Mouse (Mus musculus) left cerebral cortex, adult 9 months (tissue): Measurements from ENCODE around the gene Ak8.

Experiments
- DNase-seq, 2 experiments: peaks; one replicate each; pipeline ENCODE4 v3.0.0; 2022; ENCODE audit warnings: low spot score in 2 of 2

The Ak8 gene

DNA sequence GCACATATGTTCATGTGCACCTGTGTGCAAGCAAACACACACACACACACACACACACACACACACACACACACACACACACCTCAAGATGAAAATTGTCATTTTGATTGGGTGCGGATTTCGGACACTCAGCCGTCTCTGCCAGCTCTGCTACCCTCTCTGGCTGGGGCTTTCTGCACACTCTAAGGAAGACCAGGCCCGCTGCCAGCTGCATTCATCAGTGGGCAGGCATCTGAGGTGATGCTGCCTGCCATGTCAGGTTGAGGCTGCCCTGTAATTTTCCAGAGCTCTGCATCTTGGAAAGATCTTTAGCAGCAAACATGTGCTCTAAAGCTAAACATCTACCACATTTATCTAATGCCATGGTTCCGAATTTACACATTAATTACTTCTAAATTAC, 37.1 kb downstream of the Ak8 start:
- DNase-seq = no peak

DNA sequence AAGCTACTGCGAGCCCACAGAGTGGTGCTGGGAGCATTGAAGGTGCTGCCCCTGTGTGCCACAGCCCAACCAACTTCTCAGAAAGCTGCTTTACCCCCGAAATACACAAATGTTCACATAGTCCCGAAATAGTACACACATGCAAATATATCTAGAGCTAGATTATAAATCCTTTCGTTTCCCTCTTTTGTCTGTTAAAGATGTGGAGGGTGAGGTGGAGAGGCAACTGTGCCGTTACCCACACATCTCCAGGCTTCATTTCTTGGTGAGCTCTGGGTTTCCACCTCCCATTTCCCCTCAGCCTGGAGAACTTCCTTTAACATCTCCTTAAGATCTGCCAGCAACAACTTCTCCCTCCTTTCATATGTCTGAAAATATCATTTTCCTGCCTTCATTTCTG, 40.2 kb downstream of the Ak8 start:
- DNase-seq = no peak

- DNase-seq = no peak
Measured at GRCm38 (mm10) chr2:28742701-28743100, 42.7 kb downstream of the Ak8 start.

DNA sequence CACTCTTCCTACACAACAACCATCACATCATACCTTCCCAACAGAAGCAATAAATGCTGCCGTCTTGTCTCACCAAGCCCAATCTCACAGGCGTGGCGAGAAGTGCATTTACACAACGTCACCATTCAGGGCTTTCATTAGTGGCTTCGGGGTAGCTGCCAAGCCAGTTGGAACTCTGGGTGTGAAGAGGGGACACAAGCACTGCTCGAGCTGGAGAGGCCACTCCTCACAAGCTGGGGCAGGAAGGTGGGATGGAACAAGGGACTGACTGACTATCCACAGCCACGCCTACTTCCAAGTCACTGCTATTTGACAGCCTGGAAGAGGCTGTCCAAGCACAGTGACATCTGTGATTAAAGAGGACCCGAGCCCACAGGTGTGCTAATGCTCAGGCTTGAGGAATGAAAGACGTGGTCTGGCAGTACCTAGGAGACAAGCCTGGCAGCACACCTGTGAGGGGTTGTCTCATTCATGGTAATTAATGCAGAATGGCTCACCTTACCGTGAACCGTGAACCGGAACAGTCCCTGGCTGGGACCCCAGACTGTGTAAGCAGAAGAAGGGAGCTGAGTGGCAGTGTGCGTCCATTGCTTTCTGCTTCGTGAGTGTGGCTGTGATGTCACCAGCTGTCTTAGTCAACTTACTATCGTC, 46.8 kb downstream of the Ak8 start:
- DNase-seq = no peak

- DNase-seq = no peak
Measured at GRCm38 (mm10) chr2:28747705-28748104, 47.7 kb downstream of the Ak8 start.

DNA sequence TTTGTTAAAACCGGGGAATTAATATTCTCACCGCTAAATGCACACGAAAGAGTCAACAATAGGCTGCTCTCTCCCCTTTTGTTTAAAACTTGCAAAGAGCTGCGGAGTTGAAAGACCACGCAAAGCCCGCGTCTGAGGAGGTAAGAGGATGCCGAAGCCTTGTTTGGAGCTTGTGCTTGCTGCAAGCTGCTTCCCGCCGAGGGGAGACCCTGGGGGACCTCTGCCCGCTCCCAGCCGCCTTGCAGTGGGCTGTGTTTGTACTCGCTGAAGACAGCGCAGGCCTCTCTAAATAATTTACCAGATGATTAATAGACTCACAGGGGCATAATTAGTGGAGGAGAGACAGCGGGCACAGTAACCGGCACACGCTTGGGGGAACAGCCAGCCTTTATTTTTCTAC, 51.2 kb downstream of the Ak8 start:
- no peak for DNase-seq

- no peak for DNase-seq
Measured at GRCm38 (mm10) chr2:28751658-28752057, 51.7 kb downstream of the Ak8 start.

DNA sequence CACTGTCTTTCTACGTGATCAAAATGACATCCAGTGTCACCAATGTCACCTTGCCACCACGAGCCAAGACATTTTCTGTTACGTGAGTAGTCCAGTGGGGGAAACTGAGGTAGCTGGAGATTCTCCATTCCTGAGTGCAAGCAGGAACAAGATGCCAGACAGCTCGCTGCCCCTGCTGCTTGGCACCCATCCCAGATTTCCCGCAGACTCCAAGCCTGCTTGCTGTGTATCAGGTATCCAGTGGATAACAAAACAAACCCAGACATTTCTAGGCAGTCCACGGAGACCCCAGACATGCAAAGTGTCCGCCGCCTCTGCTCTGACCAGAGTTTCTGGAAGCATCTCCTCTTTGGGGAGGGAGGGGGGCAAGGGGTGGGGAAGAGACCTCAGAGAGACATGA, 52.4 kb downstream of the Ak8 start:
- peak in 1 of 2 experiments; percentile 11 for DNase-seq

GRCm38 (mm10) chr2:28755451-28755850, 55.5 kb downstream of the Ak8 start:
- peak; percentile 37 to 85 for DNase-seq

DNA sequence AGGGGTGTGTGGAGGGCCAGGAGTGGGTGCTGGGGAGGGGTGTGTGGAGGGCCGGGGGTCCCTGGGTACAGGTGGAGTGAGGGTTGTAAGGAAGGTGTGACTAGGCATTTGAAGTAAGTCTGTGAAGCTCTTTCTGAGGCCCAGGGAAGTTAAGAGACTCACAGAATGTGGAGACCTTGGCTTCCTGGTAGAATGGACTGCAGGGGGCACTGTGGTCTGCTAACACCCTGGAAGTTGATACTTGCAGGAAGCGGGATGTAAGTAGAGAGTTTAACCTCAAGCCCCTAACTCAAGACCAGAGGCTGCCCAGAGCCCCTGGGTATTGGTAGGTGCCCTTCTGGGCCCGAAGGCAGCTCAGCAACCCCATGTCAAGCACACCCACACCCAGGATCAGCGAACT, 56.2 kb downstream of the Ak8 start:
- DNase-seq = peak in 1 of 2 experiments; percentile 26

- DNase-seq = no peak
Measured at GRCm38 (mm10) chr2:28759441-28759840, 59.5 kb downstream of the Ak8 start.

GRCm38 (mm10) chr2:28766590-28766989, 66.6 kb downstream of the Ak8 start:
- no peak for DNase-seq

GRCm38 (mm10) chr2:28767041-28767440, 67.1 kb downstream of the Ak8 start:
- DNase-seq = no peak

- no peak for DNase-seq
Measured at GRCm38 (mm10) chr2:28770697-28771096, 70.7 kb downstream of the Ak8 start.

DNA sequence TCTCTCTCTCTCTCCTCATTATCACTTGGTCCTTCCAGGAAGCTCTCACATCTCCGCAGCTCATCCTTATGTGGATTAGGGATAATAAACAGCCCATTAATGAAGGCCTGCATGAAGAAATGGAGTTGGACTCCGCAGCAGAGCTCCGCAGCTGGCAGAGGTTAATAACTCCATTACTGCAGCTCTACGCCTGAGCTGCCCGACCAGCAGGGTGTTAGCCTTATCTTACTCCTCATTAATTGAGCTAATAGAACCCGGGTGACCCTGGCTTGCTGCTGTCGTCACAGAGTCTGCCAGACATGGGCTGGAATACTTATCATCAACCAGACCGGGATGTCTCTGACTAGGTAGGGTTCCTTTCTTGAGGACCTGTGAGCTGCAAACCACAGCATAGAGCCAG, 74.1 kb downstream of the Ak8 start:
- no peak for DNase-seq

DNA sequence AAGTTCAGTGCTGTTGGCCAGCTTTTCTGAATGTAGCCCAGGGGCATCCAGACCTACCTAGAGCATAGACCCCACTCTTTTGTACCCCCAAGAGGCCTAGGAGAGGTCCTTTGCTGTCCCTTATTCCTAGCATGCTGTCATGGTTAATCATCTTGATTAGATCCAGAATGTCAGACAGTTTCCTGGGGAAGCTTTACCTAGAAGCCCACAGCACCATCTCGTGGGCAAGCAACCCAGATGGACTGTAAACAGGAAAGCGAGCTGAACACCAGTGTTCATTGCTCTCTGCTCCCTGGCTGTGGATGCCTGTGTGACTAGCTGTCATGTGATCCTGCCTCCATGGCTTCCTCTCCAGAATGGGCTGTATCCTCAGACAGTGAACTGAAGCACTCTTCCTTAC, 76.8 kb downstream of the Ak8 start:
- no peak for DNase-seq

DNA sequence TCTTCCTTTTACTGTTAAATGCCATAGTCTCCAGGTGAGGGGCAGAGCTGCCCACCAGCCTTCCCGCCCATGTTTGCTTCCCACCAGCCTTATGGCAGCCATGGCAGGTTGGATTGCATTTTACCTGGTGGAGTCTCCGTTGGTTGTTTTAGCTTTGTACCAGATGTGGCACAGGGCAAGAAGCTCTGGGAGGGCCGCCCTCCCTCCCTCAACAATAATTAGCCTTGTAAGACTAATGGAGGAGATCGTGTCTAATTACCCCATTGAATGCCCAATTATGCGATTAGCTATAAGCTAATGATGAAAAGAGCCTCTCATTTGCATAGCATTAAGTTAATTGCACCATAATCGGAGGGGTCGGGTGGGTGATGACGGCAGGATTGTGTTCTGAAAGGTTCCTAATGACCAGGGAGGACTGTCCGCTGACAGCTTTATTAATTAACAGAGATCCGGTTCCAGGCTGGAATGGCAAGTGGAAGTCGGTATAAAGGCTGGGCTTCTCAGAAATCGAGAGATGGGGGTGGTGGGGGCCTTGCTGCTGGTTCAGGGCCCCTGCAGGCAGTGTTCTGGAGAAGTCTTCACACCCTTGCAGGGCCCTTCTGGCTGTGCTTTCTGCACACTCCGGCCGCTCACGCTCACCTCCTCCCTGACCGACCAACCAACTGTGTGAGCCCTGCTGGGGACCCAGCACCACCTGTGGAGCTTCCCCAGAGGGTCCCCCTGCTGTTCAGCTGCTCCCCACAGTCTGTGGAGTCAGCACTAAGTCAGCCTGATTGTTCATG, 80.2 kb downstream of the Ak8 start:
- no peak for DNase-seq

- no peak for DNase-seq
Measured at GRCm38 (mm10) chr2:28781310-28781709, 81.3 kb downstream of the Ak8 start.

DNA sequence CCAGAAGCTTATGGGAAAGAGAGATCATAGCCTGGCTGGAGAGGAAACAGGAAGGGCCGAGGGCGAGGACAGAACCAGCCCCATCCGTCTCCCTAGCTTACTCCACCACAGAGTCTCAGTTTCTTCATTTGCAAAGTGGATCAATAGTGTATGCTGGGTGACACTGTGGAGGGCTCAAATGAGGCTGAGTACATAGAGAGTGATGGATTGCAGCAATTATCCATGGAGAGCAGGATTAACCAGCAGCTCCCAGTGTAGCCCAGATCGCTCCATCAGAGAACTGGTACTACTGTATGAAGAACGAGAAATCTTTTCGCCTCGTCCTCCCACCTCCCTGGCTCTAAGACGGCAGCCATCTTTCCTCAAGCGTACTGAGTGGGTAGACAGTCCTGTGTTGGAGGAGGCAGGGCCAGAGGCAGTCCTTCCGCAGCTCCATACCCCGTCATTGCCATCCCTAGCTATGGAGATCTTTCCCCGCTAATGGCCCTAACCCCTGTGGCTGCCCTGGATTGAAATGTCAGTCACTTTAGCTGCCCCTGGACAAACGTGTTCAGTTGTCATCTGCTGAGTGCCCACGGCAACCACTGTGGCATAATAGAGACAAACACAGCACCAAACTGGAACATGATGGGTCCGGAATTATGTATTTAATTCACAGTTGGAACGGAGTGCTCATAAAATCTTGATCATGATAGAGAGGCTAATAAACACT, 86.5 kb downstream of the Ak8 start:
- DNase-seq = no peak

GRCm38 (mm10) chr2:28787067-28787619, 87.2 kb downstream of the Ak8 start:
- no peak for DNase-seq

DNA sequence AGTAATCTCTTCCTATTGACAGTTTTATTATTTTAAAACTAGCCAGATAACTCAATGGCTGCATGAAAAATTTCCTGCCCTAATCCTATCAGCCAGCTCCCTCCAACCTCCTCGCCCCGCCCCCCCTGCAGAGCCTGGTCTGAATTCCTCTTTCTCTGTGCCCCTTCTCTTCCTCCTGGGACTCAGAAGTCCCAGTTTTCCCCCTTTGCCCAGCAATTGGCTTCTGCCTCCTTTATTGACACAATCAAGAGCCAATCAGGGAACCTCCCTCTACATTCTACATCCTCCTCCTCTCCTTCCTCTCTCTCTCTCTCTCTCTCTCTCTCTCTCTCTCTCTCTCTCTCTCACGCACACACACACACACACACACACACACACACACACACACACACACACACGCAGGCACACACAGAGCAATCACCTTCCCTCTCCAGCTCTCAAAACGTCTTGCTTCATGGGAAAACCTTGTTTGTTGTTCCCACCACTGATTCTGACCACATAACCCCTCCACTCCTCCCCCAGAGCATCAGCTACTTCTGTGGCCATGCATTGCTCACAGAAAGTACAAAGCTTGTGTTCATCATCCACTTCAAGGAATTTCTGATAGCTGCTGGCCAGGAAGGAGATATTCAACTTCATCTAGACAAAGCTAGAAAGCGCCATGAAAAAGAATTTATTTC, 93.1 kb downstream of the Ak8 start:
- DNase-seq = peak in 1 of 2 experiments; percentile 12

- no peak for DNase-seq
Measured at GRCm38 (mm10) chr2:28794623-28795022, 94.7 kb downstream of the Ak8 start.
